ENCODE assay signal across 20 mouse cellular contexts in the genomic region with DNA sequence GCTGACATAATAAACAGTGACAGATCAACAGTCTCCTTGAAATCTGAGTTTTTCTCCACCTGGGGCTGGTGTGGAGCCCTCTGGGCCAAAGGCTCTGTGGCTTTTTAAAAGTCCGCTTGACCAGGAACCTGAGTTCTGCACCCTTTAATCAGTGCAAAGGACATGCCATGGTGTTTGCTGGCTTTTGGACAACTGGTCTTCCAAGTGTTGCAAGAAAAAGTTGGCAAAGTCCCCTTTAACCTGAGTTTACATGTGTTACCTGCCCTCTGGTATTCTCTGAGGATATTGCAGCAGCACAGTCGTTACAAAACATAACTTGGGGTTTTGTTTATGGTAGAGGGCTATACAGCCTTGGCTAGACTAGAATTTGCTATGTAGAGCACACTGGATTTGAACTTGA. TPM values are rescaled to one million over a fixed set of nuclear protein-coding genes. Genes with fewer than 3 reads are reported as not detected.
"Had no signal": no experiment of that assay in that cellular context is flagged by ENCODE, and none has a peak within 500 bp of the region (broad histone marks: within the 10 kb centered on the region; RNA-seq: fewer than 3 reads in every experiment).

No protein-coding gene starts in this region.

- H3K9me3 ChIP-seq: lung, embryonic 15.5 days; midbrain, embryonic 10.5 days; midbrain, embryonic 12.5 days; neural tube, embryonic 13.5 days; neural tube, embryonic 15.5 days had no signal

- H3K4me3 ChIP-seq: lung, embryonic 15.5 days; midbrain, embryonic 10.5 days; midbrain, embryonic 12.5 days; myocyte; neural tube, embryonic 13.5 days; neural tube, embryonic 15.5 days had no signal

- DNase-seq: lung, adult 2 months; lung, postnatal 14 days; lung, postnatal 36 days; midbrain, embryonic 14.5 days; retina, postnatal 1 day; right cerebral cortex, adult 18-20 months; right cerebral cortex, postnatal 25 days; right cerebral cortex, postnatal 4 days; spleen, adult 18-20 months; thymus, adult 18-20 months; thymus, postnatal 36 days had no signal

- H3K9ac ChIP-seq: lung, embryonic 15.5 days; midbrain, embryonic 12.5 days; neural tube, embryonic 13.5 days; neural tube, embryonic 15.5 days had no signal

- ATAC-seq: lung, postnatal 0 days; midbrain, embryonic 16.5 days had no signal

- H3K27ac ChIP-seq: lung, embryonic 15.5 days; midbrain, embryonic 10.5 days; midbrain, embryonic 12.5 days; neural tube, embryonic 13.5 days; neural tube, embryonic 15.5 days had no signal

- H3K4me1 ChIP-seq: midbrain, embryonic 12.5 days; neural tube, embryonic 13.5 days; neural tube, embryonic 15.5 days had no signal

- H3K4me2 ChIP-seq: lung, embryonic 15.5 days; midbrain, embryonic 12.5 days; neural tube, embryonic 13.5 days; neural tube, embryonic 15.5 days had no signal

RNA-seq across cellular contexts. Expression of a gene that starts 6.3 kb away (rescaled TPM):
- total RNA-seq: megakaryocyte, adult 5-6 weeks had no signal
